Mouse (Mus musculus): ENCODE data around the gene Mia2. TPM values are rescaled to one million over a fixed set of nuclear protein-coding genes. Genes with fewer than 3 reads are reported as not detected.
"Not testable (repeated sequence)": the region's sequence is repeated elsewhere in the genome, so short reads cannot be mapped to it uniquely, and the experiment has no call there.

The Mia2 gene
- 10 to 100 TPM; 41.9 to 48.6 (median 44.1) TPM for total RNA-seq (2022)

- no peak for DNase-seq (ENCODE audit: low spot score in 2 of 2)
Measured at GRCm38 (mm10) chr12:59095104-59096025, at the start of gene Mia2. TSS of gene Mia2 (plus strand) at chr12:59095799.

GRCm38 (mm10) chr12:59052470-59052869, 43.1 kb upstream of the Mia2 start:
- DNase-seq (ENCODE audit: low spot score in 2 of 2), result no peak

GRCm38 (mm10) chr12:59053166-59053565, 42.4 kb upstream of the Mia2 start:
- no peak for DNase-seq (ENCODE audit: low spot score in 2 of 2)

- DNase-seq (ENCODE audit: low spot score in 2 of 2), result no peak
Measured at GRCm38 (mm10) chr12:59053976-59054375, 41.6 kb upstream of the Mia2 start.

DNA sequence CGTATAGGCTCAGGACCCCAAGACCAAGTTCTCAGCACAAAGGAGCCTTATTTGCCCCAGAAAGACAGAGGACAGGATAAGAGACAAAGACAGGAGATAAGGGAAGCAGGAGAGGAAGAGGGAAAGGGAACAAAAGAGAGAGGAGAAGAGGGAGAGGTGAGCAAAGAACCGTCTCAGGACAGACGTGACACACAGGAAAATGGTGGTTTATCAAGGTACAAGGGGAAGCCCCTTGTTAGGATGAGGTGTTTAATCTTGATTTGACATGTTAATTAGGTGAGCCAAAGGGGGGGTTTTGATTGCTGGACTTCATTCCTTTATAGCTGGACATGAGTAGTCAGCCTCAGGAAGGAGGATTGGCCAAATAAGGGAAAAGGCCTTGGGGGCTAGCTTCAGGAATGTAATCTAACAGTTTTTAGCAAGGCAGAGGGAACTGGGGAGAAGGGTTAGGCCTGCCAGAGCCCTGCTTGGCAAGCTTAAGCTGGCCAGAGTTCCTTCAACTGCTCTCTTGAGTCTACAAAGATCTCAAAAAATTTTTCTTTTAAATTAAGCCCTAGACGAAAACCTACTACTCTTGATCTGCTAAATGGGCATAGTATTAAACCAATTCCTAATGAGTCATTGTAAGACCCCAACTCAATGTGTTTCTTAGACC, 40.3 kb upstream of the Mia2 start:
- no peak for DNase-seq (ENCODE audit: low spot score in 2 of 2)

GRCm38 (mm10) chr12:59056222-59056621, 39.4 kb upstream of the Mia2 start:
- no peak for DNase-seq (ENCODE audit: low spot score in 2 of 2)

- DNase-seq (ENCODE audit: low spot score in 2 of 2), result not testable (repeated sequence)
Measured at GRCm38 (mm10) chr12:59058242-59058641, 37.4 kb upstream of the Mia2 start.

DNA sequence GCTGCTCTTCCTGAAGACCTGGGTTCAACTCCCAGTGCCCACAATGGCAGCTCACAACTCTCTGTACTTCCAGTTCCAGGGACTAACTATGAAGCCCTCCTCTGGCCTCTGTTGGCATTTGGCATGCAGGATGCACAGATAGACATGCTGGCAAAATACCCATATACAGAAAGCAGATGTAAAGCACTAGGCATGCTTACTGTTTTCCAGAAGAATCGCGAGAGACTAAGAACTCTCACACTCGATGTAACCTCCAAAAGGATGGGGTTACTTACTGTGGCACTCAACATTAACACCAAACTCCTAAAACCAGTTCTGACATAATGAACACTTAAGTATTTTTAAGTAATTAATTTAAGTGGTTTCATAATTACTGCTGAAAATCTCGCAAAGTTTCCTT, 35.3 kb upstream of the Mia2 start:
- DNase-seq (ENCODE audit: low spot score in 2 of 2), result no peak

DNA sequence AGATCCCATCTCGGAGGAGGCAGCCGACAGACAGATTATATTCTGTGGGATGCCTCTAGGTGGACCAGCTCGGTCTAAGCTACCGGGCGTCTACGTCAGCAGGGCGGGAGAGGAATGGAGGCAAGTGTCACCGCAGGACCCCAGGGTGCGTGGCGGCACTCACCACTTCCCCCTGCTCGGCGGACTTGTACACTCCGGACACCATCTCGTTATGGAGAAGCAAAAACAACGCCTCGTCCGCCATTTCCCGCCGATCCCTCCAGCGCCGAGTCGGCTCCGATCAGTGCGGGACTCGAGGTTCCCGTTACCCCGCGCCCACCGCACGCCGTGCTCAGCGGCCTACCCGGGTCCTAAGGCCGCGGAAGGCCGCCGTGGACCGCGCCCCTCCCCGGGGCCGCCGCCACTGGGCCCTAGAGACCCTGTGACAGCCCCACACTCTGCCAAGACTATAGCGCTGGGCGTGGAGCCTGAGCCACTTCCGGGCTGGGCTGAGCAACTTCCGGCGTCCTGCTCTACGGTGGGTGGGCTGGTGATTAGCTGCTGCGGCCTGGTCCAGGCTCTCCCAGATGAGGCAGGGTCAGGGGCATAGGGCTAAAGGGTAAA, 34.5 kb upstream of the Mia2 start, which contains the start of gene Trappc6b:
TSS of gene Trappc6b (minus strand) at position 480 of the 603 bp plus-strand sequence.
- peak; percentile 64 to 74 for DNase-seq (ENCODE audit: low spot score in 2 of 2)

DNA sequence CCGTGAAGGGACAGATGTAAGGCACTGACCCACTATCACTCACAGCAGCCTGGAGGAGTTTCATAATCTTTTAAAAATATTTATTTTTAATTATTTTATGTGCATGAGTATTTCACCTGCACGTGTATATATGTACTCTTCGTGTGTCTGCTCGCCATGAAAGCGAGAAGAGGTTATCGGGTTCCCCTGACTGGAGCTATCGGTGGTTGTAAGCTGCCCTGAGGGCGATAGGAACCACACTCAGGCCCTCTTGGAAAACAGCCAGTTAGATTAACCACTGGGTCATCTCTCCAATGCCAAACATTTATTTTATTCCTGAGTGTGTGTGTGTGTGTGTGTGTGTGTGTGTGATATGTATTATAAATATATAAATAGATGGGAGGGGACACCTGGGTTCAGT, 30.8 kb upstream of the Mia2 start:
- DNase-seq (ENCODE audit: low spot score in 2 of 2), result no peak

GRCm38 (mm10) chr12:59065776-59066175, 29.8 kb upstream of the Mia2 start:
- DNase-seq (ENCODE audit: low spot score in 2 of 2), result no peak

DNA sequence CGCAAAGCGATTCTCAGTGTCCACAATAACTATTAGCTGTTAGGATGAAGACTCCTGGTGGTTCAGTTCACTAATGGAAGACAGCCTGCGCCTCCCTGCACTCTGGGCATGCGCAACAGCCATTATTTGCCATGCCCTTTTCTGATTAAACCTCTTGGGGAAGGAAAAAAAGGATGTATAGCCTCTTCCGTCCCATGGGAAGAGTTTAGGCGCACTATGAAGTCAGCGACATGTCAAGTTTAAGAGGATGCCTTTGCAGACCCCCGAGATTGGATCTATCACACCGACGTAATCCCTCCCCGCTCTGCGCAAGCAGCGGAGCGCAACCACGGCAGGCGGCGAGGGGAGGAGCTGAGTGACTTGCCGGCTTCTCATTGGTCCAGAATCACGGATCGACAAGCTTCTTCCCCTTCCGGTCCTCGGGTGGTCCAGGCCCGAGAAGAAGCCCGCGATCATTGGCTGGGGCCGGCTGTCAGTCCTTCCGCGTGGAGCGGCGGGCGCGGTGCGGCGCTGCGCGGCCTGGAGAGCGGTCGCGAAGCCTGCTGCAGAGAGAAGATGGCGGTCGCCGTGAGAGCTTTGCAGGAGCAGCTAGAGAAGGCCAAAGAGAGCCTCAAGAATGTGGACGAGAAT, 29.0 kb upstream of the Mia2 start, which contains the start of gene Pnn:
TSS of gene Pnn (plus strand) at position 437 of the 630 bp plus-strand sequence.
- DNase-seq (ENCODE audit: low spot score in 2 of 2), result peak; percentile 91 to 97

DNA sequence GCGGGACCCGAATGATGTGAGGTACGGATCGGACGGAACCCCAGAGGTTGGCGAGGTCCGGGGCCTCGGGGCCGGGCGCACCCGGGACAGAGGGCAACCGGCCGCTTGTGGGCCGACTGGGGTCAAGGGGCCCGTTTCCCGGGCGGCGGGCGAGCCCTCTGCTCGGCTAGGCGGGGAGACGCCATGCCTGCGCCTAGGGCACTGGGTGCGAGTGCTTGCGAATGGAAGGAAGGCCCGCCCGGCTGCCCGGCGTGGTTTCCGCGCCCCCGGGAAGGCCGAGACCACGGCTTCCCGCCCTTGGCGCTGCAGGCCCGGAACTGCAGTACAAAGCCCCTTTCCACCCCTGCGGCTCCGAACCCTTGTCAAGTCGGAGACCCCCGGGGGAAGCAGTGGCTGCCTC, 28.5 kb upstream of the Mia2 start:
- peak in 1 of 2 experiments; percentile 11 for DNase-seq (ENCODE audit: low spot score in 2 of 2)

GRCm38 (mm10) chr12:59068791-59069190, 26.8 kb upstream of the Mia2 start:
- no peak for DNase-seq (ENCODE audit: low spot score in 2 of 2)

GRCm38 (mm10) chr12:59072286-59072685, 23.3 kb upstream of the Mia2 start:
- peak in 1 of 2 experiments; percentile 44 for DNase-seq (ENCODE audit: low spot score in 2 of 2)

GRCm38 (mm10) chr12:59074052-59074451, 21.5 kb upstream of the Mia2 start:
- DNase-seq (ENCODE audit: low spot score in 2 of 2), result peak in 1 of 2 experiments; percentile 27

DNA sequence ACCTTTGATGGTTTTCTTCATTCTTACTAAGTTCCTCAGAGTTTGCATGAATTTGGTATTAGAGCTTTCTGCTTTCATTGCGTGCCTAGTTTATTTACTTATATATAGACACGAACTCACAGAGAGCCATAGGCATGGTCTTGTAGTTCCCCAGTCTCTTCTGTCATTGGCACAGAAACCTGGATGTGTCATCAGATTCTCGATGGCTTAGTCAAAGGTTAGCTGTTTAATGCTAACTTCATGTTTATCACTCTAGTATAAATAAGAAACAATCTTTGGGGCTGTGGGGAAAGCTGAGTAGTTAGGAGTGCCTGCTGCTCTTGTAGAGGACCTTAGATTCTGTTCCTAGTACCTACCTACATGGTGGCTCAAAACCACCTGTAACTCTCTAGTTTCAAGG, 18.6 kb upstream of the Mia2 start:
- no peak for DNase-seq (ENCODE audit: low spot score in 2 of 2)

DNA sequence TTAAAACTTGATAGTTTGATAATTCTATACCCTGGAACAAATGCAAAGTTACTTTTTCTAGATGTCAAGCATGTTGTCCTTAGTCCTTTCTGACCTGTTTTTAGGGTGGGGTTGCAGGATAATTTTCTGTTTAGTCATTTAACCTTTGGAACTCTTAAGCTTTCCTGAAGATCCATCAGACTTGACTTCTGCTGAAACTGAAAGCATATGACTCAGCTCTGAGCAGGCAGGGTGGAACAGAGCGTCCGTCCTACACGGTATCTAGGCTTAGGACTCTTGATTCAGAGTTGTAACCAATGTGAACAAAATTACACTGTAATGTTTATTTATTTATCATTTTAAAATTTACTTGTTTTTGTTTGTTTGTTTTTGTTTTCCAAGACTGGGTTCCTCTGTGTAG, 17.7 kb upstream of the Mia2 start:
- DNase-seq (ENCODE audit: low spot score in 2 of 2), result no peak

GRCm38 (mm10) chr12:59080461-59080860, 15.1 kb upstream of the Mia2 start:
- DNase-seq (ENCODE audit: low spot score in 2 of 2), result no peak

DNA sequence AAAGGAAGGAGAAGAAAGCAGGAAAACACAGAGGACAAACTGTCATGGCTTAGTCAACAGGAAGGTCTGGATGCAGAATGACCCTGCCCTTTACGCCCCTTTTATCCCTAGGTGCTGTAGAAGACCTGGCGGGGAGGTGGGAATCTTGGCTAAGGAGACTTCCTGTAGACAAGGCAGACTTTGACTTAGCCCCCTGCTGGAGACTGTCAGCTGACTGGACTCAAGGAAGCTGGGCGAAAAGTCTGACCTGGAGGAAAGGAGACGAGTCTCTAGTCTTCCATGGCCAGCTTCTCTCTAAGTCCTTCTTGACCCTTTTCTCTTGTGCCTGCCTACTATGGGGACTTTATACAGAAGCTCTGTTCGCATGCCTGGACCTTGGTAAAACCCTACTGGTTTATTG, 11.2 kb upstream of the Mia2 start:
- no peak for DNase-seq (ENCODE audit: low spot score in 2 of 2)

DNA sequence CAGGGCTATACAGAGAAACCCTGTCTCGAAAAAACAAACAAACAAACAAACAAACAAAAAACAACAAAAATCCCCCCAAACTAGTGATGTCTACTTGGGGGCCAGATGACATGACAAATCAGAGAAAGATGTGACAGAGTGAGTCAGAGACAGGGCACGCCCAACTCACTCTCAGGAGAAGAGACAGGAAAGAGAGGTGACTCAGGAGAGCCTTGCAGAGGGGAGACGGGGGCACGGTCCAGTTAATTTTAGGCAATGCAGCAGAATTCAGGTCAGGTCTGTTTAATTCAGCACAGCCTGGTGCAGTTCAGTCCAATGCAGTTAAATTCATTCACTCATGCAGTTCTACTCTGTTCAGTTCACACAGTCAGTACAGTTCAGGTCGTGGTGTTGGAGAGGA, 9.4 kb upstream of the Mia2 start:
- DNase-seq (ENCODE audit: low spot score in 2 of 2), result no peak

DNA sequence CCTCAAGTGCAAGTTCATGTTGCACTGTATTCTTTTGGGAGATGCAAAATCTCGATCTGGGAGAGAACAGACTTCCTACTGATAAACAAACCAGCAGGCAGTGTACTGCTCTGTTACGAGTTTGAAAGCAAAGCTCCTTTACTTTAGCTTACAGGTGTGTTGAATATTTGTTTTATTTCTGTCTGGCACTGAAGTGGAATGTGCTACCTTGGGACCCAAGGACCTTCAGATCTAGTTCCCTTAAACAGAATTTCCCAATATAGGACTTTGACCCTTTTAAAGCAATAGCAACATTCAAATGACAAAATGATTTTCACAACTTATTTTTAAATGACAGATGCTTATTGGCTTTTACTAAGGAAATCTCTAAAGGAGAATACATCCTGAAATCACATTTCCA, 2.1 kb upstream of the Mia2 start:
- DNase-seq (ENCODE audit: low spot score in 2 of 2), result no peak
